Mouse (Mus musculus) liver, postnatal 0 days (tissue): ENCODE results near the gene St6galnac3.

Source experiments
- CTCF ChIP-seq: sonication (generic); IDR thresholded peaks from 2 replicates; pipeline ENCODE4 v1.5.1; 2016; ENCODE audit warnings: antibody characterized with exemption, low read depth
- EP300 ChIP-seq: IDR thresholded peaks from 2 replicates; pipeline ENCODE4 v1.6.1; 2016; ENCODE audit warnings: antibody characterized with exemption, low read depth, mild to moderate bottlenecking

DNA sequence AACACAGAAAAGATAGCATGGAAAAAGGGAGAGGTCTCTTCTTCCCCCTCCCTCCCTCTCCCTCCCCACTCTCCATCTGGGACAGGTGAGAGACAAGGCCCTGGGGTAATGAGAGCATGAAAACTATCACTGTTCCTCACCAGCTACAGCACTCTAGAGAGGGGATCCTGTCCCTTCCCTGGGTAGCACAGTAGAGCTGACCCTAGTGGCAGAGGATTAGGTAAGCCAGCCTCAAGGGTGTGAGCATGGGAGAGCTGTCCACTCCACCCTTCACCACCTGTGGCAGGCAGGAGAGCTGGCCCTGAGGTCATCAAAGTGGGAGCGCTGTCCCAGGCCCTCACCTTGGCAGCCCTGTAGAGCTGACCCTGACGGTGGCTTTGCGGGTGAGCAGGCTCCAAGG, 387.2 kb downstream of the St6galnac3 start:
- TF ChIP-seq CTCF (no peak), EP300 (no peak)
